ENCODE assay signal across 8 mouse cellular contexts in genomic region chr1:155083271-155084265, GRCm38 (mm10). TPM values are rescaled to one million over a fixed set of nuclear protein-coding genes. Genes with fewer than 3 reads are reported as not detected.
DNase-seq lines count a peak whose midpoint lies in the region; ATAC-seq and TF ChIP-seq lines count a peak whose summit lies in the region.

No protein-coding gene starts in this region.

- H3K9me3 ChIP-seq in forebrain, embryonic 13.5 days (replicated peaks) = no peaks in the 10 kb centered on the region
- H3K9me3 ChIP-seq in neural tube, embryonic 15.5 days (replicated peaks) = no peaks in the 10 kb centered on the region

- no peak for TF ChIP-seq CTCF in lung, adult 2 months (IDR thresholded peaks at IDR 0.05; ENCODE audit: insufficient read depth, low read length)

- peak; percentile 95 to 96 for DNase-seq in heart, postnatal 10 days
- DNase-seq in layer of hippocampus, adult 18-20 months (ENCODE audit: low spot score in 2 of 2) = peak; percentile 84 to 93
- DNase-seq in lung, adult 2 months = peak; percentile 91
- peak; percentile 98 for DNase-seq in testis, postnatal 10 days (ENCODE audit: low spot score)

- H3K4me1 ChIP-seq in brown adipose tissue, adult 24 weeks (ENCODE audit: control insufficient read depth, insufficient read depth, insufficient read length, low read length) = peaks cover 36% of the 10 kb centered on the region; the same call in 1 of the 2 replicates
- H3K4me1 ChIP-seq in forebrain, embryonic 13.5 days = peaks cover 71% of the 10 kb centered on the region
- H3K4me1 ChIP-seq in lung, adult 2 months (ENCODE audit: control insufficient read depth, insufficient read depth, low read length) = peaks cover 24% of the 10 kb centered on the region
- H3K4me1 ChIP-seq in neural tube, embryonic 15.5 days = peaks cover 54% of the 10 kb centered on the region

- peak overlapping the region; percentile 67 for H3K4me2 ChIP-seq in forebrain, embryonic 13.5 days
- peak overlapping the region; percentile 68 for H3K4me2 ChIP-seq in neural tube, embryonic 15.5 days

- under 1% methylated on average over 41 of the region's 77 CpGs for WGBS in forebrain, embryonic 13.5 days
- 3% methylated on average over 71 of the region's 77 CpGs for WGBS in lung, adult 2 months
- 2% methylated on average over 44 of the region's 77 CpGs for WGBS in neural tube, embryonic 15.5 days

- H3K4me3 ChIP-seq in brown adipose tissue, adult 24 weeks (ENCODE audit: insufficient read depth, low read depth, low read length) = peak overlapping the region; percentile 57
- peak overlapping the region; percentile 41 for H3K4me3 ChIP-seq in forebrain, embryonic 13.5 days
- peak overlapping the region; percentile 59 for H3K4me3 ChIP-seq in lung, adult 2 months (replicated peaks; ENCODE audit: extremely low read depth, low read depth, low read length)
- peak overlapping the region; percentile 51 for H3K4me3 ChIP-seq in neural tube, embryonic 15.5 days (replicated peaks)

- TF ChIP-seq POLR2A in lung, adult 2 months (IDR thresholded peaks at IDR 0.05; ENCODE audit: borderline replicate concordance, extremely low read depth, low read depth, low read length) = peak; percentile 65; the same call in 1 of the 2 replicates

- intact Hi-C loops in heart, postnatal 10 days (cut with DNase I) = loop anchor here (2.0 kb wide), 1 partner anchor 15 kb away; the partner anchor contains the start of gene Ier5

- peak; percentile 74 for ATAC-seq in CD4-positive, CD25-positive, alpha-beta regulatory T cell, adult 4 months
- ATAC-seq in forebrain, embryonic 13.5 days = peak; percentile 93
- ATAC-seq in neural tube, embryonic 15.5 days (ENCODE audit: low FRiP score) = peak; percentile 94

- H3K27me3 ChIP-seq in forebrain, embryonic 13.5 days = no peaks in the 10 kb centered on the region
- H3K27me3 ChIP-seq in neural tube, embryonic 15.5 days (replicated peaks) = no peaks in the 10 kb centered on the region

- no peaks in the 10 kb centered on the region for H3K36me3 ChIP-seq in forebrain, embryonic 13.5 days (ENCODE audit: poor library complexity, severe bottlenecking)
- H3K36me3 ChIP-seq in neural tube, embryonic 15.5 days = no peaks in the 10 kb centered on the region

- H3K27ac ChIP-seq in brown adipose tissue, adult 24 weeks (replicated peaks; ENCODE audit: low read depth, low read length) = peak overlapping the region; percentile 82; the same call in 1 of the 2 replicates
- H3K27ac ChIP-seq in forebrain, embryonic 13.5 days = peak overlapping the region; percentile 99
- peak overlapping the region; percentile 92 for H3K27ac ChIP-seq in neural tube, embryonic 15.5 days (replicated peaks)

- H3K9ac ChIP-seq in forebrain, embryonic 13.5 days = peak overlapping the region; percentile 70
- peak overlapping the region; percentile 58 for H3K9ac ChIP-seq in neural tube, embryonic 15.5 days (replicated peaks)

RNA-seq across cellular contexts. Expression of gene Ier5, which starts 15.9 kb away (rescaled TPM):
- 10 to 100 TPM in 1 of 2 experiments, 1 to 10 TPM in 1; 4.9 to 12.6 TPM for polyA plus RNA-seq in CD4-positive, CD25-positive, alpha-beta regulatory T cell, adult 4 months (2017; shearing (Covaris generic))
- polyA plus RNA-seq in brown adipose tissue, adult 24 weeks (2012; ENCODE audit: insufficient read depth, insufficient read length, missing spikeins) = 3.2 and 5.6 TPM in 2 replicates
- 8.6 and 12.2 TPM in 2 replicates for polyA plus RNA-seq in forebrain, embryonic 13.5 days (2015; fragmentation: Nextera tagmentation; extraction: Ambion mirVana)
- 10 to 100 TPM; 20.4 to 22.6 TPM for total RNA-seq in heart, postnatal 10 days (2021)
- total RNA-seq in layer of hippocampus, adult 18-20 months (2021) = 10 to 100 TPM; 32.3 to 36.2 TPM
- polyA plus RNA-seq in lung, adult 2 months (2012; rRNA removed) = 38.1 and 42.8 TPM in 2 replicates
- 3.9 and 4.8 TPM in 2 replicates for polyA plus RNA-seq in neural tube, embryonic 15.5 days (2015; fragmentation: Nextera tagmentation; extraction: Ambion mirVana)

Comparison
In these comparisons a context has a peak if more than half of its experiments do, and no peak if none do; other contexts are left out.
1. Peak in every context shown above with its lines: DNase-seq, ATAC-seq, H3K4me3 ChIP-seq and H3K27ac ChIP-seq.